Mouse (Mus musculus) liver (tissue): ENCODE measurements around the gene Rac3.

Experiments used
- DNase-seq: peaks from one replicate; pipeline ENCODE4 v3.0.0-alpha.2; 2020; ENCODE audit warnings: mixed read lengths

The Rac3 gene

GRCm38 (mm10) chr11:120707225-120707624 lies 14.0 kb upstream of the Rac3 start:
- no peak for DNase-seq

GRCm38 (mm10) chr11:120707969-120708368 lies 13.3 kb upstream of the Rac3 start:
- DNase-seq = no peak

GRCm38 (mm10) chr11:120709551-120709950 lies 11.7 kb upstream of the Rac3 start:
- no peak for DNase-seq

GRCm38 (mm10) chr11:120710672-120711071 lies 10.6 kb upstream of the Rac3 start:
- no peak for DNase-seq

GRCm38 (mm10) chr11:120711980-120712604 lies 9.2 kb upstream of the Rac3 start:
- DNase-seq = no peak

- DNase-seq = peak; percentile 83
These were observed 8.3 kb upstream of the Rac3 start for GRCm38 (mm10) chr11:120712771-120713568.

- peak; percentile 96 for DNase-seq
These were observed 7.4 kb upstream of the Rac3 start, which contains the start of the genes Cenpx and Lrrc45 for GRCm38 (mm10) chr11:120713580-120714518. Cenpx (minus strand) TSS chr11:120713738. Lrrc45 (plus strand) TSS chr11:120713925.

- no peak for DNase-seq
These were observed 6.7 kb upstream of the Rac3 start for GRCm38 (mm10) chr11:120714546-120714945.

GRCm38 (mm10) chr11:120715131-120715530 lies 6.1 kb upstream of the Rac3 start:
- no peak for DNase-seq

- no peak for DNase-seq
These were observed 2.0 kb upstream of the Rac3 start for GRCm38 (mm10) chr11:120719242-120719641.

GRCm38 (mm10) chr11:120719841-120720376 lies 1.4 kb upstream of the Rac3 start:
- no peak for DNase-seq

GRCm38 (mm10) chr11:120720450-120720849 lies 820 bp upstream of the Rac3 start:
- peak; percentile 89 for DNase-seq

- DNase-seq = no peak
These were observed 879 bp downstream of the Rac3 start for GRCm38 (mm10) chr11:120722067-120722630.

GRCm38 (mm10) chr11:120722761-120723382 lies 1.6 kb downstream of the Rac3 start:
- no peak for DNase-seq

- no peak for DNase-seq
These were observed 2.2 kb downstream of the Rac3 start for GRCm38 (mm10) chr11:120723509-120723908.

- DNase-seq = no peak
These were observed 5.2 kb downstream of the Rac3 start for GRCm38 (mm10) chr11:120726243-120727168.

GRCm38 (mm10) chr11:120727169-120727527 lies 5.9 kb downstream of the Rac3 start, which contains the start of gene Dcxr:
Dcxr (minus strand) TSS chr11:120727281.
- DNase-seq = peak; percentile 87

GRCm38 (mm10) chr11:120727564-120727963 lies 6.3 kb downstream of the Rac3 start:
- DNase-seq = no peak

- no peak for DNase-seq
These were observed 7.4 kb downstream of the Rac3 start for GRCm38 (mm10) chr11:120728530-120729240.

- peak; percentile 77 for DNase-seq
These were observed 8.3 kb downstream of the Rac3 start for GRCm38 (mm10) chr11:120729432-120730050.
